Mouse (Mus musculus): ENCODE results near the gene Myrfl. TPM values are rescaled to one million over a fixed set of nuclear protein-coding genes. Genes with fewer than 3 reads are reported as not detected.

Myrfl gene
- total and polyA plus RNA-seq, 2 experiments from 2014 or later: 0.23 TPM; not detected in 1

DNA sequence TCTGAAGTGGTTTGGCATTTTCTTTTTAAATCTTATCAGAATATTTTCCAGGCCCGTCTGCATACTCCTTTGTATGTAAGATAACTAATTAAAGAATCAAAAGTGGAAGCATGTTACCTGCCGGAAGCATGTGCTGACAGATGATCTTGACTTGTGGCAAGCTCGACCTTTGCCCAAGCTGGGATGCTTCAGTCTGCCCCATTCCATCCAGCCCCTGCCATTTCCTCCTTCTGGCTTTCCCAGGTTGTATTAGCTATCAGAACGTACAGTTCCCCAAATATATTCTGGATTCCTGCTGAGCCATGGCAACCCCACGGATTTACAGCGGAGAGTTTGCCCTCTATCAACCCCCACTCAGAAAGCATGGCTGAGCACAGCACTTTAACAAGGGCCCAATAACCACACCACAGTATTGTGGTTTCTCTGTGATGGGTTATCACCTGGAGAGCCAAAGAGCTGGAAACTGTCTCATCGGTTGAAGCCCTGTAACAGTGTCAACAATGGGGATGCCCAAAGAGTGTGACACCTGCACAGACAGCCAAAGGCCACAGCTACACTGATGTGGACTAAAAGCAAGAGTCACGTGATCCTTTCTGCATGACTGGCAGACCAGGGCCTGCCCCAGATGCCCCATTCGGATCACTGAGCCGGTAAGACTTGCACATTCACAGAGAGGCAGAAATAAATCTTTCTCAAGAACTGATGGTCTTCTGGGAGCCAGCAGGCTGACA, 150.3 kb downstream of the Myrfl start:
- no peak for DNase-seq (ENCODE audit: low spot score)
- ATAC-seq (ENCODE audit: insufficient read depth, low read depth): no peak
- no peak overlapping the region for H3K4me2 ChIP-seq (ENCODE audit: low read depth, low read length)
- no peak overlapping the region for H3K9ac ChIP-seq (replicated peaks; ENCODE audit: low read depth, low read length)
- no peaks in the 10 kb centered on the region for H3K36me3 ChIP-seq (replicated peaks; ENCODE audit: control insufficient read depth, insufficient read depth, low read length)
- WGBS: 47% methylated on average over 10 of the region's 10 CpGs
- TF ChIP-seq EP300 (IDR thresholded peaks at IDR 0.05; ENCODE audit: low read depth) (no peak), CTCF (IDR thresholded peaks at IDR 0.05; ENCODE audit: low read depth) (no peak)
- no peak overlapping the region for H3K4me3 ChIP-seq (ENCODE audit: low read depth, low read length)
- H3K27me3 ChIP-seq (ENCODE audit: control insufficient read depth, insufficient read depth, low read length): no peaks in the 10 kb centered on the region
- H3K27ac ChIP-seq (ENCODE audit: low read depth): no peak overlapping the region
- H3K9me3 ChIP-seq (replicated peaks; ENCODE audit: control insufficient read depth, low read length): no peaks in the 10 kb centered on the region
- H3K4me1 ChIP-seq (ENCODE audit: control insufficient read depth, insufficient read depth): peaks cover 12% of the 10 kb centered on the region; the same call in 1 of the 2 replicates

DNA sequence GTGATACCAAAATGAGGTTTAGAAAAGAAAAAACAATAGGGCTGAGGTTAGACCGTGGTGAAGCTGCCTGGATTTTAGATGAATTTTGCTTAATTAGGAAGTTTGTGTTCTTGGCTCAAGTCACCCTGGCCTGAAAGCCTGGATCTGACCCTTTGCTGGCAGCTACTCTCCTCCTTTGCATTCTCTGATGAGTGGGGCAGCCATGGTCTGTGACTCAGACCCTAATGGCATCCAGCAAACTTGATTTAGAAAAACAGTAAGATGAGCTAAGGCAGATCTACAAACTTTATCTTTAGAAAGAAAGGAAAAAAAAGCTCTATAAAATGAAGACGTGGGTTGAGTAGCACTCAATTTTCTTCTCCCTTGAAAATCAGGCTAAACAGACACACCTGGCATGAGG, 154.0 kb downstream of the Myrfl start:
- Histone ChIP-seq H3K9ac (replicated peaks; ENCODE audit: low read depth, low read length) (no peak overlapping the region), H3K4me3 (ENCODE audit: low read depth, low read length) (no peak overlapping the region), H3K27ac (ENCODE audit: low read depth) (no peak overlapping the region), H3K9me3 (replicated peaks; ENCODE audit: control insufficient read depth, low read length) (no peaks in the 10 kb centered on the region), H3K27me3 (ENCODE audit: control insufficient read depth, insufficient read depth, low read length) (no peaks in the 10 kb centered on the region), H3K36me3 (replicated peaks; ENCODE audit: control insufficient read depth, insufficient read depth, low read length) (no peaks in the 10 kb centered on the region), H3K4me2 (ENCODE audit: low read depth, low read length) (no peak overlapping the region), H3K4me1 (ENCODE audit: control insufficient read depth, insufficient read depth) (0 out of 2 replicates have a peak, but pooled peaks cover 5% of the 10 kb centered on the region)
- TF ChIP-seq EP300 (IDR thresholded peaks at IDR 0.05; ENCODE audit: low read depth) (no peak), CTCF (IDR thresholded peaks at IDR 0.05; ENCODE audit: low read depth) (no peak)
- WGBS: 88% methylated on average over 2 of the region's 2 CpGs
- DNase-seq (ENCODE audit: low spot score) (no peak), ATAC-seq (ENCODE audit: insufficient read depth, low read depth) (no peak)

DNA sequence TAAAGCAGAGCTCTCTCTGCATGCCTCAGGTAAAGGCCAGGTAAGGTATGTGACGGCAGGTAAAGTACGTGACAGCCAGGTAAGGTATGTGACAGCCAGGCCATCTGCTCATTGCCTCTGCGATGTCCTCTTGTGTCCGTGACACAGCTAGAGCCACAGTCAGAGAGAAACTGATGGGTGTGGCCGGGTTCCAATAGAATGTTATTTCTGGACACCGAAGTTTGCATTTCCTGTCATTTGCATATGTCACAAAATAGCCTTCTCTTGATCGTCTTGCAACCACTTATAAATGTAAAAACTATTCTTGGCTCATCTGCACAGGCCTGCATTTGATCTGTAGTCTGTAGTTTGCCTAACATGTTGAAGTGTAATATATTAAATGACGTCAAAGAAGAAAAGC, 154.5 kb downstream of the Myrfl start:
- no peak overlapping the region for H3K27ac ChIP-seq (ENCODE audit: low read depth)
- H3K4me2 ChIP-seq (ENCODE audit: low read depth, low read length): no peak overlapping the region
- TF ChIP-seq CTCF (IDR thresholded peaks at IDR 0.05; ENCODE audit: low read depth) (no peak), EP300 (IDR thresholded peaks at IDR 0.05; ENCODE audit: low read depth) (no peak)
- 72% methylated on average over 8 of the region's 8 CpGs for WGBS
- no peak for DNase-seq (ENCODE audit: low spot score)
- no peak overlapping the region for H3K4me3 ChIP-seq (ENCODE audit: low read depth, low read length)
- no peak for ATAC-seq (ENCODE audit: insufficient read depth, low read depth)
- no peaks in the 10 kb centered on the region for H3K27me3 ChIP-seq (ENCODE audit: control insufficient read depth, insufficient read depth, low read length)
- H3K9ac ChIP-seq (replicated peaks; ENCODE audit: low read depth, low read length): no peak overlapping the region
- H3K4me1 ChIP-seq (ENCODE audit: control insufficient read depth, insufficient read depth): 0 out of 2 replicates have a peak, but pooled peaks cover 5% of the 10 kb centered on the region
- no peaks in the 10 kb centered on the region for H3K9me3 ChIP-seq (replicated peaks; ENCODE audit: control insufficient read depth, low read length)
- H3K36me3 ChIP-seq (replicated peaks; ENCODE audit: control insufficient read depth, insufficient read depth, low read length): no peaks in the 10 kb centered on the region

DNA sequence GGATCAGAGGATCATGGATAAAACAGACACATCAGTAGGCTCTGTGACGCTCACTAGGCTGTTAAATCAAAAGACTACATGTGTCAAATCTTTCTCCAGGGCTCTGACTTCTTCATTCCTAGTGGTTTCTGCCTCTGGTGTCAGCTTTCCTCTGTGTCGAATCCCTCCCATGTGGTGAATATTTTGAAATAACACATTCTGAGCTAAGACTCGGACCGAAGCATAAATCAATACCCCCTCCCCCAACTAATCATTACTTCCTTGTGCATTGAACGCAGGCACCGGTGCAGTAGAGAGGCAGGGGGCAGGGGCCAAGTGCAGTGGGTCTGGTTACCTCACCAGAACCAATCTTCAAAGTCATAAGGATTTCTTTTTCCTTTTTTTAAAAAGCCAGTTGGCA, 155.4 kb downstream of the Myrfl start:
- H3K4me2 ChIP-seq (ENCODE audit: low read depth, low read length): no peak overlapping the region
- no peak for DNase-seq (ENCODE audit: low spot score)
- H3K36me3 ChIP-seq (replicated peaks; ENCODE audit: control insufficient read depth, insufficient read depth, low read length): no peaks in the 10 kb centered on the region
- H3K4me1 ChIP-seq (ENCODE audit: control insufficient read depth, insufficient read depth): 0 out of 2 replicates have a peak, but pooled peaks cover 3% of the 10 kb centered on the region
- TF ChIP-seq EP300 (IDR thresholded peaks at IDR 0.05; ENCODE audit: low read depth): no peak
- TF ChIP-seq CTCF (IDR thresholded peaks at IDR 0.05; ENCODE audit: low read depth): no peak
- no peak for ATAC-seq (ENCODE audit: insufficient read depth, low read depth)
- no peaks in the 10 kb centered on the region for H3K27me3 ChIP-seq (ENCODE audit: control insufficient read depth, insufficient read depth, low read length)
- WGBS: 85% methylated on average over 6 of the region's 6 CpGs
- H3K9ac ChIP-seq (replicated peaks; ENCODE audit: low read depth, low read length): no peak overlapping the region
- no peak overlapping the region for H3K4me3 ChIP-seq (ENCODE audit: low read depth, low read length)
- H3K27ac ChIP-seq (ENCODE audit: low read depth): no peak overlapping the region
- no peaks in the 10 kb centered on the region for H3K9me3 ChIP-seq (replicated peaks; ENCODE audit: control insufficient read depth, low read length)

DNA sequence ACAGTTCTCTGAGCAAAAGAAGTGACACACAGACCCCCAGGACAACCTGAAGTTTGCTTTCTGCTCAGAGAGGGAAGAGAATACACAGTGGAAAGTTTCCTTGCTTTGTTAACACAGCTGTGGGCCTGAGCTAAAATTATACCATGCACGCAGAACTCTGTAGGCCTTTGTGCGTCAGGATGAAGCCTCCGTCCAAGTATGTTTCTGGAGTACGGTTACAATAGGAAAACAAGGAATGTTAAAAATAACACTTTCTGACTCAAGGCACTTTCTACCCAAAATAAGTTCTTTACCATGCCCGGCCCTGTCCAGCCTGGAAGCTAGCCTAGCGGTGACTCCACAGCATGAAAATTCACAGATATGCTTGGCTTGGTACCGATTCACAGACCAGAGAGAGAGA, 156.6 kb downstream of the Myrfl start:
- H3K9ac ChIP-seq (replicated peaks; ENCODE audit: low read depth, low read length): no peak overlapping the region
- peak overlapping the region; percentile 60 for H3K27ac ChIP-seq (ENCODE audit: low read depth)
- H3K4me1 ChIP-seq (ENCODE audit: control insufficient read depth, insufficient read depth): no peaks in the 10 kb centered on the region
- no peak overlapping the region for H3K4me2 ChIP-seq (ENCODE audit: low read depth, low read length)
- peak; percentile 73 for DNase-seq (ENCODE audit: low spot score)
- H3K4me3 ChIP-seq (ENCODE audit: low read depth, low read length): no peak overlapping the region
- 22% methylated on average over 7 of the region's 7 CpGs for WGBS
- no peaks in the 10 kb centered on the region for H3K36me3 ChIP-seq (replicated peaks; ENCODE audit: control insufficient read depth, insufficient read depth, low read length)
- no peaks in the 10 kb centered on the region for H3K27me3 ChIP-seq (ENCODE audit: control insufficient read depth, insufficient read depth, low read length)
- ATAC-seq (ENCODE audit: insufficient read depth, low read depth): peak; percentile 65
- no peaks in the 10 kb centered on the region for H3K9me3 ChIP-seq (replicated peaks; ENCODE audit: control insufficient read depth, low read length)
- TF ChIP-seq CTCF (IDR thresholded peaks at IDR 0.05; ENCODE audit: low read depth) (0 out of 2 replicates have a peak, but pooled peaks have one; percentile 1), EP300 (IDR thresholded peaks at IDR 0.05; ENCODE audit: low read depth) (no peak)

DNA sequence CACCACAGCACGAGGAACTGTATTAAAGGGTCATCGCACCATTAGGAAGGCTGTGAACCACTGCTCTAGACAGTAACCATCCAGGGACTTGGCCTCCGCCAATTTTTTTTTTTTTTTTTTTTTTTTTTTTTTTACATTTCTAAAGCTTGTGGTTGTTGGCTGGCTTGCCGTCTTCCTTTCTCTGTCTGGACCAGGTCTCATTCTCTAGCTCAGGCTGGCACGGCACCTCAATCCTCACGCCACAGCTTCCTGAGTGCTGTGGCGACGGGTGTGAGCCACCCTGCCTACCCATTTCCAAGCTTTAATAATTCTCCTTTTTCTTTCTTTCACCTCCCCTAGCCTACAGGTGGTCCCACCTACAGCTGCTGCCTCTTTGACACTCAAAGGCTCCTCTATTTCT, 158.2 kb downstream of the Myrfl start:
- H3K9ac ChIP-seq (replicated peaks; ENCODE audit: low read depth, low read length): no peak overlapping the region

More for the DNA sequence above, 158.2 kb downstream of the Myrfl start:
- DNase-seq (ENCODE audit: low spot score) (no peak), ATAC-seq (ENCODE audit: insufficient read depth, low read depth) (no peak)
- 84% methylated on average over 8 of the region's 8 CpGs for WGBS
- no peaks in the 10 kb centered on the region for H3K27me3 ChIP-seq (ENCODE audit: control insufficient read depth, insufficient read depth, low read length)
- no peak overlapping the region for H3K27ac ChIP-seq (ENCODE audit: low read depth)
- H3K36me3 ChIP-seq (replicated peaks; ENCODE audit: control insufficient read depth, insufficient read depth, low read length): no peaks in the 10 kb centered on the region
- no peak overlapping the region for H3K4me2 ChIP-seq (ENCODE audit: low read depth, low read length)
- H3K4me1 ChIP-seq (ENCODE audit: control insufficient read depth, insufficient read depth): no peaks in the 10 kb centered on the region
- no peak overlapping the region for H3K4me3 ChIP-seq (ENCODE audit: low read depth, low read length)
- TF ChIP-seq CTCF (IDR thresholded peaks at IDR 0.05; ENCODE audit: low read depth) (no peak), EP300 (IDR thresholded peaks at IDR 0.05; ENCODE audit: low read depth) (no peak)
- H3K9me3 ChIP-seq (replicated peaks; ENCODE audit: control insufficient read depth, low read length): no peaks in the 10 kb centered on the region
